Mouse (Mus musculus) thymus, adult 2 months (tissue): ENCODE data around the gene Gpatch4.

Source experiments
- CTCF ChIP-seq: fragments of 200-500 bp; IDR thresholded peaks from 2 replicates; pipeline ENCODE4 v1.5.1; 2012; ENCODE audit warnings: mild to moderate bottlenecking, control low read depth, low read length, moderate library complexity, borderline replicate concordance; ENCODE audit not compliant: control insufficient read depth, poor library complexity, insufficient read depth; ENCODE audit errors: extremely low read depth
- POLR2A ChIP-seq: fragments of 200-500 bp; IDR thresholded peaks from 2 replicates; pipeline ENCODE4 v1.6.1; 2012; ENCODE audit warnings: mild to moderate bottlenecking, low read length, control low read depth, moderate library complexity; ENCODE audit not compliant: control insufficient read depth, poor library complexity, insufficient read depth; ENCODE audit errors: extremely low read depth

DNA sequence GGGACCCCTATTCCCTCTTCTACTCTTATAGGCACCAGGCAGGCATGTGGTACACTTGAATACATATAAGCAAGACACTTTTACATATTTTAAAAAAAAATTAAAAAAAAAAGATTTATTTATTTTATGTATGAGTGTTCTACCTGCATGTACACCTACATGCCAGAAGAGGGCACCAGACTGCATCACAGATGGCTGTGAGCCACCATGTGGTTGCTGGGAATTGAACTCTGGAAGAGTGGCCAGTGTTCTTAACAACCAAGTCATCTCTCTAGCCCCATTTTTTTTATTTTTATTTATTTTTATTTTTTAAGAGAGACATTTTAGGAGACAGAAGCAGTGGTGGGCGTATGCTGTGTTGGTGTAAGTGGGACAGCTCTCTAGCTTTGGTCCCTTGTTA is 44.8 kb downstream of the Gpatch4 start:
- TF ChIP-seq CTCF = no peak
- no peak for TF ChIP-seq POLR2A
